Mouse (Mus musculus) CH12.LX (cell line): ENCODE data around the gene Wnt5a. TPM values are rescaled to one million over a fixed set of nuclear protein-coding genes. Genes with fewer than 3 reads are reported as not detected.

Experiments
- DNase-seq: peaks from one replicate; pipeline ENCODE4 v3.0.0-alpha.2; 2013; ENCODE audit errors: extremely low read depth
- H3K27ac ChIP-seq: 2 replicates; pipeline ENCODE4 v1.5.1; 2012; ENCODE audit warnings: low read depth, mild to moderate bottlenecking, control low read depth, moderate library complexity; ENCODE audit not compliant: insufficient read depth
- H3K27me3 ChIP-seq: replicated peaks from 2 replicates; pipeline ENCODE3; 2012; ENCODE audit warnings: inconsistent platforms
- H3K36me3 ChIP-seq, 2 experiments: replicated peaks in 1 of 2; 2 replicates each; pipeline versions ENCODE3 to v1.6.1; 2012; ENCODE audit warnings: inconsistent platforms in 1 of 2, low read length in 1 of 2, mild to moderate bottlenecking in 1 of 2, mixed read lengths in 1 of 2, moderate library complexity in 1 of 2; ENCODE audit not compliant: control insufficient read depth in 1 of 2, insufficient read depth in 1 of 2
- H3K4me1 ChIP-seq, 2 experiments: 2 replicates each; pipeline ENCODE4 v1.6.1; 2012; ENCODE audit warnings: inconsistent platforms in 1 of 2, moderate library complexity in 1 of 2; ENCODE audit not compliant: insufficient read depth in 2 of 2, control insufficient read depth in 1 of 2
- H3K4me2 ChIP-seq: 2 replicates; pipeline ENCODE4 v1.6.1; 2012; ENCODE audit warnings: low read depth, mild to moderate bottlenecking, control low read depth; ENCODE audit not compliant: poor library complexity, insufficient read depth, severe bottlenecking
- H3K4me3 ChIP-seq, 3 experiments: fragments of 150-350 bp in 1 of 3; sonication (generic) in 1 of 3; replicated peaks in 1 of 3; 2 replicates each; pipeline versions ENCODE3 to v1.5.1; 2011 to 2012; ENCODE audit warnings: low read depth in 2 of 3, low read length in 2 of 3, mild to moderate bottlenecking in 2 of 3, moderate library complexity in 2 of 3, control low read depth in 1 of 3, improper control_type of control experiment in 1 of 3, inconsistent platforms in 1 of 3, mixed read lengths in 1 of 3; ENCODE audit not compliant: poor library complexity in 1 of 3
- H3K79me2 ChIP-seq: replicated peaks from 2 replicates; pipeline ENCODE4 v1.6.1; 2012; ENCODE audit warnings: mild to moderate bottlenecking, moderate library complexity; ENCODE audit not compliant: control insufficient read depth, poor library complexity, insufficient read depth, severe bottlenecking; ENCODE audit errors: extremely low read depth
- H3K9ac ChIP-seq: 2 replicates; pipeline ENCODE4 v1.6.1; 2012; ENCODE audit warnings: low read depth, mild to moderate bottlenecking, control low read depth, moderate library complexity; ENCODE audit not compliant: insufficient read depth
- H3K9me3 ChIP-seq: replicated peaks from 2 replicates; pipeline ENCODE3; 2012; ENCODE audit warnings: low read length, inconsistent platforms, mixed read lengths
- CHD2 ChIP-seq: IDR thresholded peaks from 2 replicates; pipeline ENCODE4 v1.6.1; 2011; ENCODE audit warnings: low read length, improper control_type of control experiment
- CTCF ChIP-seq, 2 experiments: IDR thresholded peaks in 1 of 2; conservative IDR thresholded peaks in 1 of 2; 2 replicates each; pipeline ENCODE4 v1.5.1; 2011 to 2012; ENCODE audit warnings: low read depth in 2 of 2, low read length in 2 of 2, improper control_type of control experiment in 1 of 2, inconsistent platforms in 1 of 2, mild to moderate bottlenecking in 1 of 2, moderate library complexity in 1 of 2
- E2F4 ChIP-seq: IDR thresholded peaks from 2 replicates; pipeline ENCODE4 v1.6.1; 2011; ENCODE audit warnings: low read depth, low read length, improper control_type of control experiment; ENCODE audit not compliant: insufficient replicate concordance
- ELF1 ChIP-seq: IDR thresholded peaks from 2 replicates; pipeline ENCODE4 v1.6.1; 2014; ENCODE audit warnings: low read depth, mild to moderate bottlenecking, inconsistent platforms, low read length, improper control_type of control experiment
- EP300 ChIP-seq: IDR thresholded peaks from 2 replicates; pipeline ENCODE4 v1.6.1; 2011; ENCODE audit warnings: low read length, improper control_type of control experiment
- ETS1 ChIP-seq: conservative IDR thresholded peaks from 2 replicates; pipeline ENCODE4 v1.6.1; 2012; ENCODE audit warnings: low read depth, mild to moderate bottlenecking, inconsistent platforms, low read length, improper control_type of control experiment, moderate library complexity
- GABPA ChIP-seq: IDR thresholded peaks from 2 replicates; pipeline ENCODE4 v1.6.1; 2012; ENCODE audit warnings: low read depth, low read length, improper control_type of control experiment, inconsistent platforms; ENCODE audit not compliant: insufficient replicate concordance
- IRF4 ChIP-seq: IDR thresholded peaks from 2 replicates; pipeline ENCODE4 v1.6.1; 2014; ENCODE audit warnings: low read depth, mild to moderate bottlenecking, inconsistent platforms, low read length, improper control_type of control experiment
- MAFK ChIP-seq: IDR thresholded peaks from 2 replicates; pipeline ENCODE4 v1.6.1; 2011; ENCODE audit warnings: low read length, improper control_type of control experiment; ENCODE audit not compliant: insufficient replicate concordance
- MAX ChIP-seq: IDR thresholded peaks from 2 replicates; pipeline ENCODE4 v1.6.1; 2011; ENCODE audit warnings: low read length, improper control_type of control experiment
- MAZ ChIP-seq: IDR thresholded peaks from 2 replicates; pipeline ENCODE4 v1.6.1; 2012; ENCODE audit warnings: low read depth, mild to moderate bottlenecking, inconsistent platforms, low read length, improper control_type of control experiment, moderate library complexity
- MXI1 ChIP-seq: IDR thresholded peaks from 2 replicates; pipeline ENCODE4 v1.6.1; 2011; ENCODE audit warnings: mild to moderate bottlenecking, low read depth, low read length, improper control_type of control experiment
- MYC ChIP-seq: IDR thresholded peaks from 2 replicates; pipeline ENCODE4 v1.6.1; 2011; ENCODE audit warnings: low read depth, mild to moderate bottlenecking, improper control_type of control experiment, low read length
- NRF1 ChIP-seq: IDR thresholded peaks from 2 replicates; pipeline ENCODE4 v1.6.1; 2014; ENCODE audit warnings: low read depth, mild to moderate bottlenecking, inconsistent platforms, low read length, improper control_type of control experiment, moderate library complexity
- PAX5 ChIP-seq: IDR thresholded peaks from 2 replicates; pipeline ENCODE4 v1.6.1; 2012; ENCODE audit warnings: low read length, inconsistent platforms, mixed read lengths
- POLR2A ChIP-seq: IDR thresholded peaks from 2 replicates; pipeline ENCODE4 v1.6.1; 2011; ENCODE audit warnings: low read depth, mild to moderate bottlenecking, improper control_type of control experiment, low read length
- POLR2AphosphoS2 ChIP-seq: IDR thresholded peaks from 2 replicates; pipeline ENCODE4 v1.6.1; 2011; ENCODE audit warnings: low read depth, low read length, improper control_type of control experiment
- SMC3 ChIP-seq: IDR thresholded peaks from 2 replicates; pipeline ENCODE4 v1.6.1; 2011; ENCODE audit warnings: low read depth, low read length, improper control_type of control experiment
- TBP ChIP-seq: conservative IDR thresholded peaks from 2 replicates; pipeline ENCODE4 v1.6.1; 2011; ENCODE audit warnings: low read depth, low read length, improper control_type of control experiment
- UBTF ChIP-seq: IDR thresholded peaks from 2 replicates; pipeline ENCODE4 v1.6.1; 2012; ENCODE audit warnings: low read depth, mild to moderate bottlenecking, inconsistent platforms, low read length, improper control_type of control experiment, moderate library complexity
- USF1 ChIP-seq: IDR thresholded peaks from 2 replicates; pipeline ENCODE4 v1.6.1; 2014; ENCODE audit warnings: low read depth, mild to moderate bottlenecking, inconsistent platforms, low read length, improper control_type of control experiment
- ZMIZ1 ChIP-seq: IDR thresholded peaks from 2 replicates; pipeline ENCODE4 v1.6.1; 2012; ENCODE audit warnings: low read depth, mild to moderate bottlenecking, inconsistent platforms, low read length, improper control_type of control experiment
- ZNF384 ChIP-seq: IDR thresholded peaks from 2 replicates; pipeline ENCODE4 v1.6.1; 2012; ENCODE audit warnings: low read depth, low read length, improper control_type of control experiment, inconsistent platforms
- dilution Hi-C: fragments of 300-500 bp; cut with MboI; formaldehyde crosslinking; loops from 2 replicates; pipeline ENCODE4 v1.14.3; 2020; ENCODE audit warnings: low sequenced_read_pairs; ENCODE audit not compliant: extremely low pct_unique_long_range_greater_than_20kb, extremely low pct_ligation_motif_present
- in situ Hi-C: fragments of 300-500 bp; cut with MboI; formaldehyde crosslinking; loops from 3 replicates; pipeline ENCODE4 v1.14.3; 2019; ENCODE audit warnings: low sequenced_read_pairs, low pct_ligation_motif_present, low pct_unique_long_range_greater_than_20kb, mixed read lengths
- polyA plus RNA-seq: library from polyadenylated mRNA; unstranded; fragments of >175 nt; gene quantifications from 2 replicates; pipeline ENCODE4 v1.2.1, GENCODE M21; 2012; ENCODE audit warnings: low read depth; ENCODE audit not compliant: insufficient read length
- total RNA-seq, 2 experiments: library from RNA; depleted of rRNA; stranded (reverse); fragments of 300-350 nt in 1 of 2; fragments of >200 nt in 1 of 2; gene quantifications; 2 replicates each; pipeline ENCODE4 v1.2.3; 2012 to 2014

Gene Wnt5a
- total and polyA plus RNA-seq, 3 experiments: not detected

- in situ Hi-C loops (no loop called here), dilution Hi-C loops (no loop called here)
- H3K9ac ChIP-seq: no peak overlapping the region
- TF ChIP-seq POLR2AphosphoS2 (no peak), USF1 (no peak), GABPA (no peak), CTCF (conservative IDR thresholded peaks at IDR 0.05 in 1 of 2, IDR thresholded peaks at IDR 0.05 in 1 of 2; ENCODE audit: low read depth in 2 of 2, low read length in 2 of 2) (no peak), NRF1 (no peak), POLR2A (no peak)
- DNase-seq: no peak
- H3K36me3 ChIP-seq: no peaks in the 10 kb centered on the region
- no peak overlapping the region for H3K4me3 ChIP-seq
- no peaks in the 10 kb centered on the region for H3K79me2 ChIP-seq
- H3K4me1 ChIP-seq: no peaks in the 10 kb centered on the region
- no peak overlapping the region for H3K4me2 ChIP-seq
- H3K27me3 ChIP-seq: no peaks in the 10 kb centered on the region
- H3K9me3 ChIP-seq: peaks cover 84% of the 10 kb centered on the region
- H3K27ac ChIP-seq: no peak overlapping the region
Observed at GRCm38 (mm10) chr14:28501216-28501878, 3.2 kb upstream of the Wnt5a start.

- dilution Hi-C loops: no loop called here
Observed at GRCm38 (mm10) chr14:28503276-28503675, 1.3 kb upstream of the Wnt5a start.

GRCm38 (mm10) chr14:28505051-28505585 is 568 bp downstream of the Wnt5a start:
- no peak overlapping the region for H3K9ac ChIP-seq
- in situ Hi-C loops (no loop called here), dilution Hi-C loops (no loop called here)
- no peaks in the 10 kb centered on the region for H3K36me3 ChIP-seq
- TF ChIP-seq ELF1: no peak
- TF ChIP-seq EP300: no peak
- no peak for TF ChIP-seq NRF1
- no peak for TF ChIP-seq MYC
- TF ChIP-seq ETS1: no peak
- no peak for TF ChIP-seq MXI1
- TF ChIP-seq POLR2A: no peak
- TF ChIP-seq MAFK: no peak
- TF ChIP-seq MAZ: no peak
- TF ChIP-seq ZMIZ1: no peak
- TF ChIP-seq E2F4: no peak
- TF ChIP-seq ZNF384: no peak
- TF ChIP-seq MAX: no peak
- TF ChIP-seq PAX5: no peak
- no peak for TF ChIP-seq IRF4
- peaks cover 96% of the 10 kb centered on the region for H3K9me3 ChIP-seq
- H3K4me1 ChIP-seq: no peaks in the 10 kb centered on the region
- H3K27me3 ChIP-seq: no peaks in the 10 kb centered on the region
- H3K79me2 ChIP-seq: no peaks in the 10 kb centered on the region
- no peak overlapping the region for H3K4me3 ChIP-seq
- no peak overlapping the region for H3K27ac ChIP-seq
- DNase-seq: no peak
- no peak overlapping the region for H3K4me2 ChIP-seq

More at GRCm38 (mm10) chr14:28503276-28503675, 1.3 kb upstream of the Wnt5a start:
- Histone ChIP-seq H3K9me3 (peaks cover 96% of the 10 kb centered on the region), H3K4me3 (no peak overlapping the region), H3K9ac (no peak overlapping the region), H3K36me3 (no peaks in the 10 kb centered on the region), H3K27ac (no peak overlapping the region), H3K27me3 (no peaks in the 10 kb centered on the region), H3K4me2 (no peak overlapping the region), H3K79me2 (no peaks in the 10 kb centered on the region), H3K4me1 (no peaks in the 10 kb centered on the region)
- no peak for TF ChIP-seq NRF1
- no peak for TF ChIP-seq UBTF
- no peak for TF ChIP-seq SMC3
- TF ChIP-seq ZMIZ1: no peak
- no peak for TF ChIP-seq MYC
- no peak for TF ChIP-seq POLR2AphosphoS2
- no peak for TF ChIP-seq TBP
- no peak for TF ChIP-seq ZNF384
- TF ChIP-seq CHD2: no peak
- in situ Hi-C loops: no loop called here
- no peak for DNase-seq
